Mouse (Mus musculus) embryonic facial prominence, embryonic 12.5 days (tissue): Measurements from ENCODE around the gene Gm2075. TPM values are rescaled to one million over a fixed set of nuclear protein-coding genes. Genes with fewer than 3 reads are reported as not detected.
"Not testable (repeated sequence)": the region's sequence is repeated elsewhere in the genome, so short reads cannot be mapped to it uniquely, and the experiment has no call there.

Experiments
- ATAC-seq: fragments of 200-750 bp; cut with Nextera tagmentation; 2 replicates; pipeline ENCODE4 v1.8.0; 2017; ENCODE audit not compliant: insufficient number of reproducible peaks, insufficient read depth, low FRiP score, low TSS enrichment
- H3K27ac ChIP-seq: fragments of 300-500 bp; sonication (generic); 2 replicates; pipeline ENCODE4 v1.5.1; 2016; ENCODE audit warnings: mild to moderate bottlenecking
- H3K27me3 ChIP-seq: fragments of 300-500 bp; sonication (generic); 2 replicates; pipeline ENCODE4 v1.6.1; 2016; ENCODE audit warnings: mild to moderate bottlenecking, moderate library complexity
- H3K36me3 ChIP-seq: fragments of 300-500 bp; sonication (generic); 2 replicates; pipeline ENCODE4 v1.6.1; 2016; ENCODE audit warnings: mild to moderate bottlenecking
- H3K4me1 ChIP-seq: fragments of 300-500 bp; sonication (generic); 2 replicates; pipeline ENCODE4 v1.6.1; 2016
- H3K4me2 ChIP-seq: fragments of 300-500 bp; sonication (generic); replicated peaks from 2 replicates; pipeline ENCODE4 v1.6.1; 2016; ENCODE audit warnings: mild to moderate bottlenecking, moderate library complexity
- H3K4me3 ChIP-seq: fragments of 300-500 bp; sonication (generic); 2 replicates; pipeline ENCODE4 v1.5.1; 2016; ENCODE audit warnings: mild to moderate bottlenecking
- H3K9ac ChIP-seq: fragments of 300-500 bp; sonication (generic); 2 replicates; pipeline ENCODE4 v1.6.1; 2016; ENCODE audit warnings: mild to moderate bottlenecking, moderate library complexity
- H3K9me3 ChIP-seq: fragments of 300-500 bp; sonication (generic); 2 replicates; pipeline ENCODE4 v1.6.1; 2016; ENCODE audit warnings: mild to moderate bottlenecking, moderate library complexity
- WGBS: fragments of 180-500 bp; shearing (Covaris S2); methylation state at CpG from one replicate; pipeline ENCODE4 v1.1.7; 2016; 5-methylcytosine and 5-hydroxymethylcytosine counted together
- polyA plus RNA-seq: library from polyadenylated mRNA; unstranded; fragments of >200 nt; fragmentation: Nextera tagmentation; extraction: Ambion mirVana; gene quantifications from 2 replicates; pipeline ENCODE4 v1.2.1, GENCODE M21; 2016

The Gm2075 gene
- polyA plus RNA-seq, result not detected in 2 replicates

- H3K9ac ChIP-seq, H3K4me1 ChIP-seq, H3K4me2 ChIP-seq, H3K9me3 ChIP-seq, H3K4me3 ChIP-seq, H3K27me3 ChIP-seq, H3K27ac ChIP-seq, ATAC-seq, H3K36me3 ChIP-seq: not testable (repeated sequence)
- 86% methylated on average over 1 of the region's 1 CpGs for WGBS
These were observed at the start of gene Gm2075 for GRCm38 (mm10) chr12:88011548-88011947. Gene Gm2075 (plus strand): TSS chr12:88011848.

- not testable (repeated sequence) for H3K27ac ChIP-seq, H3K36me3 ChIP-seq, H3K4me2 ChIP-seq, ATAC-seq, H3K4me3 ChIP-seq, H3K27me3 ChIP-seq, H3K9me3 ChIP-seq, H3K9ac ChIP-seq, H3K4me1 ChIP-seq
These were observed 27.6 kb upstream of the Gm2075 start for GRCm38 (mm10) chr12:87984000-87984399.

GRCm38 (mm10) chr12:88004118-88004517 lies 7.5 kb upstream of the Gm2075 start:
- ATAC-seq, H3K9ac ChIP-seq, H3K27ac ChIP-seq, H3K4me1 ChIP-seq, H3K27me3 ChIP-seq, H3K4me3 ChIP-seq, H3K36me3 ChIP-seq, H3K9me3 ChIP-seq, H3K4me2 ChIP-seq: not testable (repeated sequence)
- 75% methylated on average over 3 of the region's 3 CpGs for WGBS

- WGBS, result 81% methylated on average over 2 of the region's 2 CpGs
- not testable (repeated sequence) for H3K9me3 ChIP-seq, H3K4me3 ChIP-seq, H3K27ac ChIP-seq, H3K27me3 ChIP-seq, ATAC-seq, H3K36me3 ChIP-seq, H3K4me2 ChIP-seq, H3K9ac ChIP-seq, H3K4me1 ChIP-seq
These were observed 7.0 kb downstream of the Gm2075 start, which contains the start of gene Gm6803 for GRCm38 (mm10) chr12:88018671-88019070. Gene Gm6803 (minus strand): TSS chr12:88018771.

GRCm38 (mm10) chr12:88026704-88027103 lies 15.1 kb downstream of the Gm2075 start, which contains the start of gene Gm2056:
Gene Gm2056 (plus strand): TSS chr12:88027004.
- ATAC-seq, H3K4me1 ChIP-seq, H3K27me3 ChIP-seq, H3K27ac ChIP-seq, H3K36me3 ChIP-seq, H3K4me2 ChIP-seq, H3K4me3 ChIP-seq, H3K9me3 ChIP-seq, H3K9ac ChIP-seq: not testable (repeated sequence)
- WGBS, result 72% methylated on average over 1 of the region's 1 CpGs

- H3K4me1 ChIP-seq, H3K9me3 ChIP-seq, H3K27me3 ChIP-seq, H3K36me3 ChIP-seq, H3K27ac ChIP-seq, ATAC-seq, H3K9ac ChIP-seq, H3K4me2 ChIP-seq, H3K4me3 ChIP-seq: not testable (repeated sequence)
- WGBS, result 92% methylated on average over 5 of the region's 5 CpGs
These were observed 20.6 kb downstream of the Gm2075 start for GRCm38 (mm10) chr12:88032250-88032649.

GRCm38 (mm10) chr12:88039062-88039461 lies 27.4 kb downstream of the Gm2075 start:
- H3K27ac ChIP-seq, H3K36me3 ChIP-seq, H3K4me1 ChIP-seq, H3K4me2 ChIP-seq, ATAC-seq, H3K4me3 ChIP-seq, H3K27me3 ChIP-seq, H3K9ac ChIP-seq, H3K9me3 ChIP-seq: not testable (repeated sequence)

GRCm38 (mm10) chr12:88039703-88040102 lies 28.1 kb downstream of the Gm2075 start:
- not testable (repeated sequence) for H3K4me1 ChIP-seq, ATAC-seq, H3K27ac ChIP-seq, H3K27me3 ChIP-seq, H3K9ac ChIP-seq, H3K4me3 ChIP-seq, H3K9me3 ChIP-seq, H3K4me2 ChIP-seq, H3K36me3 ChIP-seq
- WGBS, result 85% methylated on average over 1 of the region's 1 CpGs

GRCm38 (mm10) chr12:88045226-88045625 lies 33.6 kb downstream of the Gm2075 start:
- not testable (repeated sequence) for H3K27me3 ChIP-seq, H3K27ac ChIP-seq, H3K36me3 ChIP-seq, H3K4me1 ChIP-seq, ATAC-seq, H3K4me2 ChIP-seq, H3K4me3 ChIP-seq, H3K9ac ChIP-seq, H3K9me3 ChIP-seq
- 58% methylated on average over 1 of the region's 1 CpGs for WGBS

Other genes starting within 250 kb of the Gm2075 start
- not detected in 2 replicates for gene Gm21319, start 236.1 kb upstream of the Gm2075 start, polyA plus RNA-seq
- not detected in 2 replicates for gene Gm21936, start 216.3 kb upstream of the Gm2075 start, polyA plus RNA-seq
- gene BB287469, start 195.3 kb upstream of the Gm2075 start, polyA plus RNA-seq, result not detected in 2 replicates
- not detected in 2 replicates for gene Gm2001, start 169.5 kb upstream of the Gm2075 start, polyA plus RNA-seq
- not detected in 2 replicates for gene Gm2016, start 137.8 kb upstream of the Gm2075 start, polyA plus RNA-seq
- not detected in 2 replicates for gene Gm2022, start 116.5 kb upstream of the Gm2075 start, polyA plus RNA-seq
- gene Gm2035, start 92.0 kb upstream of the Gm2075 start, polyA plus RNA-seq, result not detected in 2 replicates
- not detected in 2 replicates for gene Gm2042, start 57.8 kb upstream of the Gm2075 start, polyA plus RNA-seq
- not detected in 2 replicates for gene Gm6803, start 6.9 kb downstream of the Gm2075 start, polyA plus RNA-seq
- not detected in 2 replicates for gene Gm2056, start 15.2 kb downstream of the Gm2075 start, polyA plus RNA-seq
- not detected in 2 replicates for gene Gm16368, start 71.8 kb downstream of the Gm2075 start, polyA plus RNA-seq
- not detected in 2 replicates for gene Gm10436, start 170.3 kb downstream of the Gm2075 start, polyA plus RNA-seq
- not detected in 2 replicates for gene Gm8332, start 238.3 kb downstream of the Gm2075 start, polyA plus RNA-seq